Comparison of ENCODE assay signal across 18 mouse cellular contexts in the genomic region with DNA sequence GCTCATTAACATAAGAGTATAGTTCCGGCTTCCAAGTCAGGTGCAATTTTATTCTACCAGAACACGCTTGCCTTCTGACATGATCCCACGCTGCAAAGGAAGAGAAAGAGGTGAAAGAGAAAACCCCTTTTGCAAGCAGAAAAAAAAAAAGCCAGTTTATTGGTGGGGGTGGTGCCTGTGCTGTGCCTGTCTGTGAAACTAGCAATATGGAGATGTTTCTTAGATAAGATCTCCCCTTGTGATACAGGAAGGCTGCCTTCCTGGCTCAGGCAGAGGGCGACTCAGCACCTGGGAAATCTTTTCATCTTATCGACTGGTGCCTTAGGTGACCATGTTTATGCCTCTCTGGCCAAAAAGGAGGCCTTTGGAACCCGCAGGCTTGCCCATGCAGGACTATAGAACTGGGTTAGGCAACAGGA.
DNase-seq lines count a peak whose midpoint lies in the region; ATAC-seq and TF ChIP-seq lines count a peak whose summit lies in the region.
"Had no signal": no experiment of that assay in that cellular context is flagged by ENCODE, and none has a peak within 500 bp of the region (broad histone marks: within the 10 kb centered on the region; RNA-seq: fewer than 3 reads in every experiment).

No protein-coding gene starts in this region.

- 56% methylated on average over 6 of the region's 6 CpGs for WGBS in cerebellum, adult 2 months

- no peak for TF ChIP-seq CTCF in cerebellum, adult 2 months (IDR thresholded peaks at IDR 0.05; ENCODE audit: borderline replicate concordance, insufficient read depth, low read depth, low read length)

- H3K27ac ChIP-seq in cerebellum, adult 2 months (ENCODE audit: insufficient read depth, low read length), result no peak overlapping the region
- H3K27ac ChIP-seq: heart, embryonic 15.5 days; hindbrain, embryonic 13.5 days; macrophage; stomach, embryonic 15.5 days had no signal

- ATAC-seq in inflammation-experienced regulatory T-cells, adult 6 months, result peak; percentile 69

- H3K27me3 ChIP-seq in cerebellum, adult 2 months (ENCODE audit: control insufficient read depth, insufficient read depth, low read length), result no peaks in the 10 kb centered on the region
- H3K27me3 ChIP-seq: heart, embryonic 15.5 days; hindbrain, embryonic 13.5 days; stomach, embryonic 15.5 days had no signal

- no peak for TF ChIP-seq POLR2A in cerebellum, adult 2 months (IDR thresholded peaks at IDR 0.05; ENCODE audit: borderline replicate concordance, insufficient read depth, low read length)

- no peak overlapping the region for H3K4me3 ChIP-seq in cerebellum, adult 2 months (replicated peaks; ENCODE audit: insufficient read depth, low read depth, low read length)
- H3K4me3 ChIP-seq: heart, embryonic 15.5 days; hindbrain, embryonic 13.5 days; stomach, embryonic 15.5 days had no signal

- peak; percentile 12 to 15 for DNase-seq in cerebellum, postnatal 10 days
- no peak for DNase-seq in cerebellum, adult 2 months
- DNase-seq in urinary bladder, postnatal 14 days (ENCODE audit: low spot score), result peak; percentile 6
- DNase-seq in urinary bladder, postnatal 25 days (ENCODE audit: low spot score), result no peak
- peak; percentile 55 for DNase-seq in thymus, postnatal 4 days
- DNase-seq in spleen, adult 18-20 months, result no peak
- DNase-seq in spleen, postnatal 14 days (ENCODE audit: low spot score in 2 of 2), result no peak
- DNase-seq: adrenal gland, postnatal 10 days; kidney, adult 11 months; kidney, postnatal 14 days; liver; lung, adult 2 months; retina, postnatal 1 day had no signal

- H3K4me1 ChIP-seq in cerebellum, adult 2 months (ENCODE audit: control insufficient read depth, insufficient read depth, low read length), result peaks cover 11% of the 10 kb centered on the region
- H3K4me1 ChIP-seq: heart, embryonic 15.5 days; stomach, embryonic 15.5 days had no signal

Comparison
In these comparisons a context has a peak if more than half of its experiments do, and no peak if none do; other contexts are left out.
1. DNase-seq: peak in cerebellum, postnatal 10 days (2 of 2), urinary bladder, postnatal 14 days (single experiment) and thymus, postnatal 4 days (single experiment); none in cerebellum, adult 2 months (0 of 2), urinary bladder, postnatal 25 days (single experiment), spleen, adult 18-20 months (0 of 2) and spleen, postnatal 14 days (0 of 2).